Mouse (Mus musculus) retina, embryonic 14.5 days (tissue): ENCODE results near the gene Apoa1.
A peak's percentile ranks its signal among the peaks of the same experiment; 100 is the strongest.

Experiments
- DNase-seq: peaks from one replicate; pipeline ENCODE4 v3.0.0-alpha.2; 2015; ENCODE audit warnings: low spot score

Gene Apoa1

GRCm38 (mm10) chr9:46228491-46228890 lies at the start of gene Apoa1:
Apoa1 (plus strand) TSS chr9:46228580.
- DNase-seq, result no peak

GRCm38 (mm10) chr9:46178595-46178994 lies 49.8 kb upstream of the Apoa1 start:
- DNase-seq, result no peak

- no peak for DNase-seq
Observed at GRCm38 (mm10) chr9:46181297-46181696, 47.1 kb upstream of the Apoa1 start.

GRCm38 (mm10) chr9:46184542-46184941 lies 43.8 kb upstream of the Apoa1 start:
- no peak for DNase-seq

GRCm38 (mm10) chr9:46185191-46185590 lies 43.2 kb upstream of the Apoa1 start:
- peak; percentile 56 for DNase-seq

- DNase-seq, result no peak
Observed at GRCm38 (mm10) chr9:46186387-46186786, 42.0 kb upstream of the Apoa1 start.

- DNase-seq, result peak; percentile 41
Observed at GRCm38 (mm10) chr9:46188370-46188769, 40.0 kb upstream of the Apoa1 start.

GRCm38 (mm10) chr9:46188956-46189355 lies 39.4 kb upstream of the Apoa1 start:
- DNase-seq, result peak; percentile 15

- peak; percentile 24 for DNase-seq
Observed at GRCm38 (mm10) chr9:46189381-46189780, 39.0 kb upstream of the Apoa1 start.

- DNase-seq, result no peak
Observed at GRCm38 (mm10) chr9:46191234-46191633, 37.1 kb upstream of the Apoa1 start.

- DNase-seq, result peak; percentile 75
Observed at GRCm38 (mm10) chr9:46191644-46192043, 36.7 kb upstream of the Apoa1 start.

- DNase-seq, result no peak
Observed at GRCm38 (mm10) chr9:46192642-46193041, 35.7 kb upstream of the Apoa1 start.

- no peak for DNase-seq
Observed at GRCm38 (mm10) chr9:46194809-46195208, 33.6 kb upstream of the Apoa1 start.

GRCm38 (mm10) chr9:46196699-46197169 lies 31.6 kb upstream of the Apoa1 start:
- no peak for DNase-seq

- no peak for DNase-seq
Observed at GRCm38 (mm10) chr9:46198461-46198860, 29.9 kb upstream of the Apoa1 start.

- DNase-seq, result no peak
Observed at GRCm38 (mm10) chr9:46198936-46199335, 29.4 kb upstream of the Apoa1 start.

GRCm38 (mm10) chr9:46199609-46200008 lies 28.8 kb upstream of the Apoa1 start:
- DNase-seq, result no peak

GRCm38 (mm10) chr9:46206834-46207500 lies 21.4 kb upstream of the Apoa1 start:
- DNase-seq, result no peak

GRCm38 (mm10) chr9:46207501-46207869 lies 20.9 kb upstream of the Apoa1 start:
- DNase-seq, result no peak

- no peak for DNase-seq
Observed at GRCm38 (mm10) chr9:46208401-46208974, 19.9 kb upstream of the Apoa1 start.

- no peak for DNase-seq
Observed at GRCm38 (mm10) chr9:46210473-46210872, 17.9 kb upstream of the Apoa1 start.

GRCm38 (mm10) chr9:46214276-46214675 lies 14.1 kb upstream of the Apoa1 start:
- DNase-seq, result no peak

- no peak for DNase-seq
Observed at GRCm38 (mm10) chr9:46214946-46215337, 13.4 kb upstream of the Apoa1 start.
